Mouse (Mus musculus) embryonic facial prominence, embryonic 13.5 days (tissue): ENCODE measurements around the gene Fam107a. TPM values are rescaled to one million over a fixed set of nuclear protein-coding genes. Genes with fewer than 3 reads are reported as not detected.
A peak's percentile ranks its signal among the peaks of the same experiment; 100 is the strongest.

ENCODE experiments used
- ATAC-seq: fragments of 200-750 bp; cut with Nextera tagmentation; 2 replicates; pipeline ENCODE4 v1.8.0; 2017; ENCODE audit warnings: low read depth; ENCODE audit not compliant: insufficient number of reproducible peaks, insufficient read depth, low FRiP score, low TSS enrichment
- H3K27ac ChIP-seq: fragments of 300-500 bp; sonication (generic); 2 replicates; pipeline ENCODE4 v1.5.1; 2015; ENCODE audit warnings: moderate library complexity, mild to moderate bottlenecking, inconsistent platforms
- H3K27me3 ChIP-seq: fragments of 300-500 bp; sonication (generic); 2 replicates; pipeline ENCODE4 v1.6.1; 2015; ENCODE audit warnings: mild to moderate bottlenecking, inconsistent platforms
- H3K36me3 ChIP-seq: fragments of 300-500 bp; sonication (generic); 2 replicates; pipeline ENCODE4 v1.6.1; 2015; ENCODE audit warnings: mild to moderate bottlenecking, inconsistent platforms
- H3K4me1 ChIP-seq: fragments of 300-500 bp; sonication (generic); 2 replicates; pipeline ENCODE4 v1.6.1; 2015; ENCODE audit warnings: inconsistent platforms
- H3K4me2 ChIP-seq: fragments of 300-500 bp; sonication (generic); 2 replicates; pipeline ENCODE4 v1.6.1; 2015; ENCODE audit warnings: moderate library complexity, mild to moderate bottlenecking, inconsistent platforms
- H3K4me3 ChIP-seq: fragments of 300-500 bp; sonication (generic); 2 replicates; pipeline ENCODE4 v1.5.1; 2015; ENCODE audit warnings: mild to moderate bottlenecking, inconsistent platforms
- H3K9ac ChIP-seq: fragments of 300-500 bp; sonication (generic); 2 replicates; pipeline ENCODE4 v1.6.1; 2015; ENCODE audit warnings: mild to moderate bottlenecking, inconsistent platforms
- H3K9me3 ChIP-seq: fragments of 300-500 bp; sonication (generic); 2 replicates; pipeline ENCODE4 v1.6.1; 2016; ENCODE audit warnings: inconsistent platforms
- WGBS: fragments of 180-500 bp; shearing (Covaris S2); methylation state at CpG from one replicate; pipeline ENCODE4 v1.1.7; 2015; ENCODE audit warnings: mixed read lengths; 5-methylcytosine and 5-hydroxymethylcytosine counted together
- polyA plus RNA-seq: library from polyadenylated mRNA; unstranded; fragments of >200 nt; fragmentation: Nextera tagmentation; extraction: Ambion mirVana; gene quantifications from 2 replicates; pipeline ENCODE4 v1.2.1, GENCODE M21; 2015

The Fam107a gene
- polyA plus RNA-seq, 1 experiment from 2014 or later = 1.0 TPM

GRCm38 (mm10) chr14:8334511-8334910, 16.7 kb upstream of the Fam107a start:
- Histone ChIP-seq H3K4me1 (peaks cover 26% of the 10 kb centered on the region), H3K36me3 (no peaks in the 10 kb centered on the region), H3K27ac (no peak overlapping the region), H3K27me3 (no peaks in the 10 kb centered on the region), H3K9ac (no peak overlapping the region), H3K4me3 (no peak overlapping the region), H3K9me3 (no peaks in the 10 kb centered on the region), H3K4me2 (no peak overlapping the region)
- no peak for ATAC-seq
- WGBS = 81% methylated on average over 3 of the region's 3 CpGs

GRCm38 (mm10) chr14:8332314-8333252, 14.8 kb upstream of the Fam107a start:
- H3K36me3 ChIP-seq = no peaks in the 10 kb centered on the region
- H3K4me2 ChIP-seq = no peak overlapping the region
- H3K9me3 ChIP-seq = no peaks in the 10 kb centered on the region
- 59% methylated on average over 11 of the region's 11 CpGs for WGBS
- no peak overlapping the region for H3K9ac ChIP-seq
- no peak overlapping the region for H3K4me3 ChIP-seq
- ATAC-seq = peak; percentile 21; the same call in 1 of the 2 replicates
- no peaks in the 10 kb centered on the region for H3K27me3 ChIP-seq
- H3K27ac ChIP-seq = peak overlapping the region; percentile 36; the same call in 1 of the 2 replicates
- peaks cover 28% of the 10 kb centered on the region for H3K4me1 ChIP-seq

GRCm38 (mm10) chr14:8331307-8331905, 13.6 kb upstream of the Fam107a start:
- no peak; the same call in 1 of the 2 replicates for ATAC-seq
- Histone ChIP-seq H3K9me3 (no peaks in the 10 kb centered on the region), H3K4me1 (peaks cover 32% of the 10 kb centered on the region), H3K4me3 (no peak overlapping the region), H3K27me3 (no peaks in the 10 kb centered on the region), H3K36me3 (no peaks in the 10 kb centered on the region), H3K4me2 (no peak overlapping the region), H3K27ac (0 out of 2 replicates have a peak overlapping the region, but pooled peaks have one; percentile 36), H3K9ac (no peak overlapping the region)
- 63% methylated on average over 14 of the region's 14 CpGs for WGBS

GRCm38 (mm10) chr14:8330390-8330789, 12.6 kb upstream of the Fam107a start:
- 62% methylated on average over 6 of the region's 6 CpGs for WGBS
- no peaks in the 10 kb centered on the region for H3K36me3 ChIP-seq
- no peak overlapping the region for H3K4me2 ChIP-seq
- H3K4me1 ChIP-seq = peaks cover 23% of the 10 kb centered on the region
- ATAC-seq = no peak
- H3K9ac ChIP-seq = no peak overlapping the region
- H3K4me3 ChIP-seq = no peak overlapping the region
- no peaks in the 10 kb centered on the region for H3K9me3 ChIP-seq
- no peak overlapping the region for H3K27ac ChIP-seq
- H3K27me3 ChIP-seq = no peaks in the 10 kb centered on the region

- Histone ChIP-seq H3K4me2 (no peak overlapping the region), H3K9ac (no peak overlapping the region), H3K4me1 (peaks cover 23% of the 10 kb centered on the region), H3K36me3 (no peaks in the 10 kb centered on the region), H3K27ac (no peak overlapping the region), H3K27me3 (peaks cover 3% of the 10 kb centered on the region; the same call in 1 of the 2 replicates), H3K9me3 (no peaks in the 10 kb centered on the region), H3K4me3 (no peak overlapping the region)
- 68% methylated on average over 4 of the region's 4 CpGs for WGBS
- no peak for ATAC-seq
These were observed 11.7 kb upstream of the Fam107a start for GRCm38 (mm10) chr14:8329552-8329951.

GRCm38 (mm10) chr14:8327371-8327770, 9.5 kb upstream of the Fam107a start:
- H3K36me3 ChIP-seq = no peaks in the 10 kb centered on the region
- H3K27ac ChIP-seq = peak overlapping the region; percentile 0; the same call in 1 of the 2 replicates
- no peaks in the 10 kb centered on the region for H3K9me3 ChIP-seq
- no peak overlapping the region for H3K4me2 ChIP-seq
- H3K27me3 ChIP-seq = peaks cover 3% of the 10 kb centered on the region; the same call in 1 of the 2 replicates
- H3K4me3 ChIP-seq = no peak overlapping the region
- no peak overlapping the region for H3K9ac ChIP-seq
- peaks cover 18% of the 10 kb centered on the region for H3K4me1 ChIP-seq
- 33% methylated on average over 1 of the region's 1 CpGs for WGBS
- ATAC-seq = no peak

- peaks cover 3% of the 10 kb centered on the region; the same call in 1 of the 2 replicates for H3K27me3 ChIP-seq
- peaks cover 14% of the 10 kb centered on the region for H3K4me1 ChIP-seq
- no peak overlapping the region for H3K4me2 ChIP-seq
- H3K4me3 ChIP-seq = no peak overlapping the region
- H3K36me3 ChIP-seq = no peaks in the 10 kb centered on the region
- H3K27ac ChIP-seq = no peak overlapping the region; the same call in 1 of the 2 replicates
- no peak overlapping the region for H3K9ac ChIP-seq
- H3K9me3 ChIP-seq = no peaks in the 10 kb centered on the region
- ATAC-seq = no peak
These were observed 9.1 kb upstream of the Fam107a start for GRCm38 (mm10) chr14:8326961-8327360.

GRCm38 (mm10) chr14:8325746-8326145, 7.9 kb upstream of the Fam107a start:
- Histone ChIP-seq H3K4me3 (no peak overlapping the region), H3K27me3 (peaks cover 3% of the 10 kb centered on the region; the same call in 1 of the 2 replicates), H3K4me2 (no peak overlapping the region), H3K9me3 (no peaks in the 10 kb centered on the region), H3K27ac (no peak overlapping the region), H3K9ac (no peak overlapping the region), H3K36me3 (no peaks in the 10 kb centered on the region), H3K4me1 (peaks cover 6% of the 10 kb centered on the region)
- ATAC-seq = no peak
- 81% methylated on average over 4 of the region's 4 CpGs for WGBS

GRCm38 (mm10) chr14:8320528-8320927, 2.7 kb upstream of the Fam107a start:
- Histone ChIP-seq H3K9ac (no peak overlapping the region), H3K4me2 (no peak overlapping the region), H3K36me3 (no peaks in the 10 kb centered on the region), H3K27me3 (peaks cover 37% of the 10 kb centered on the region), H3K27ac (no peak overlapping the region), H3K4me3 (no peak overlapping the region), H3K4me1 (peaks cover 21% of the 10 kb centered on the region), H3K9me3 (no peaks in the 10 kb centered on the region)
- 55% methylated on average over 3 of the region's 3 CpGs for WGBS
- no peak for ATAC-seq

- H3K9me3 ChIP-seq = no peaks in the 10 kb centered on the region
- peak overlapping the region; percentile 39 for H3K4me3 ChIP-seq
- peak overlapping the region; percentile 59 for H3K4me2 ChIP-seq
- no peak for ATAC-seq
- H3K4me1 ChIP-seq = peaks cover 21% of the 10 kb centered on the region
- H3K27me3 ChIP-seq = peaks cover 42% of the 10 kb centered on the region
- peak overlapping the region; percentile 60; the same call in 1 of the 2 replicates for H3K9ac ChIP-seq
- H3K36me3 ChIP-seq = no peaks in the 10 kb centered on the region
- WGBS = 2% methylated on average over 23 of the region's 23 CpGs
- H3K27ac ChIP-seq = no peak overlapping the region
These were observed 1.2 kb downstream of the Fam107a start for GRCm38 (mm10) chr14:8316366-8317193.

- 79% methylated on average over 6 of the region's 6 CpGs for WGBS
These were observed 2.7 kb downstream of the Fam107a start for GRCm38 (mm10) chr14:8315169-8315568.

More at GRCm38 (mm10) chr14:8315169-8315568, 2.7 kb downstream of the Fam107a start:
- Histone ChIP-seq H3K4me2 (no peak overlapping the region), H3K9me3 (no peaks in the 10 kb centered on the region), H3K27ac (no peak overlapping the region), H3K9ac (no peak overlapping the region), H3K4me1 (peaks cover 21% of the 10 kb centered on the region), H3K4me3 (no peak overlapping the region), H3K27me3 (peaks cover 42% of the 10 kb centered on the region), H3K36me3 (no peaks in the 10 kb centered on the region)
- no peak for ATAC-seq
